Mouse (Mus musculus) spleen, postnatal 36 days (tissue): ENCODE data around the gene Kif9.

Experiments
- DNase-seq, 2 experiments: peaks; one replicate each; pipeline ENCODE4 v3.0.0; 2022; ENCODE audit warnings: low spot score in 2 of 2, mixed read lengths in 1 of 2

The Kif9 gene

DNA sequence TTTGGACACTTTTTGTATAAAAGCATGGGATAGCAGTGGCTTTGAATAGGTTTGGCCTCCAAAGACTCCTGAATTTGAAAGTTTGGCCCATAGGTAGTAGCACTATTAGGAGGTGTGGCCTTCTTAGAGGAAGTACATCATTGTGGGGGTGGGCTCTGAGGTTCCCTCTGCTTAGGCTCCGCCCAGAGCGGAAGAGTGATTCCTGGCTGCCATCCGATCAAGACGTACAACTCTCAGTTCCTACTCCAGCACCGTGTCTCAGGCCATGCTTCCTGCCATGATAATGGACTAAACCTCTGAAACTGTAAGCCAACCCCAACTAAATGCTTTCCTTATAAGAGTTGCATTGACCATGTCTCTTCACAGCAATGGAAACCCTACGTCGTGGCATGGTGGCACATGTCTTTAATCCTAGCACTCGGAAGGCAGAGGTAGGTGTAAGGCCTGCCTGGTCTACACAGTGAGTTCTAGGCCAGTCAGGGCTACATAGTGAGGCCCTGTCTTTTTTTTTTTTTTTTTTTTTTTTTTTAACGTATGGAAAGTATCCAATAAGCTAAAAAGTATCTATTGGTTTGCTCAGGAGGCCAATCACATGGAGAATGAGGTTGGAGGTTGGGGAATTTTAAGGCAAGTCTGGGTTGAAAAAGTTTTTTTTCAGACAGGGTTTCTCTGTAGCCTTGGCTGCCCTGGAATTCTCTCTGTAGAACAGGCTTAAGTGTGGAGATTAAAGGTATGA, 52.4 kb downstream of the Kif9 start:
- peak in 1 of 2 experiments; percentile 11 for DNase-seq

DNA sequence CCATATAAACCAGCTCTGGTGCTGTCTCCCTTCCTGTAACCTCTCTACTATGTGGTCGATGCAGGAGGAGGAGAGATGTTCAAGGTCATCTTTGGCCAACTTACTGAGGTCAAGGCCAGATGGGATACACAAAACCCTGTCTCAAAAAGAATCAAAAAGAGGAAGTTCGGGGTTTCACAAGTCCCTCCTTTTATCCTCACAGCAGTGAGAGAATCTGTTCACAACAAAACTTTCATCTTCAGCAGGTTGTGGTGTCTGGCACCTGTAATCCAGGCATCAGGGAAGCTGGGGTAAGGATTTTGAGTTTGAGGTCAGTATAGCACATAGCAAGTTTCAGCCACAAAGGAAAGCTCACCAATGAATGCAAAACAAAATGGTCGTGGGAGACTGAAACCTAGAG, 53.9 kb downstream of the Kif9 start:
- DNase-seq = peak; percentile 28 to 45

- no peak for DNase-seq
Observed at GRCm38 (mm10) chr9:110531151-110531791, 54.5 kb downstream of the Kif9 start.

GRCm38 (mm10) chr9:110531914-110532489, 55.2 kb downstream of the Kif9 start:
- peak; percentile 98 for DNase-seq

DNA sequence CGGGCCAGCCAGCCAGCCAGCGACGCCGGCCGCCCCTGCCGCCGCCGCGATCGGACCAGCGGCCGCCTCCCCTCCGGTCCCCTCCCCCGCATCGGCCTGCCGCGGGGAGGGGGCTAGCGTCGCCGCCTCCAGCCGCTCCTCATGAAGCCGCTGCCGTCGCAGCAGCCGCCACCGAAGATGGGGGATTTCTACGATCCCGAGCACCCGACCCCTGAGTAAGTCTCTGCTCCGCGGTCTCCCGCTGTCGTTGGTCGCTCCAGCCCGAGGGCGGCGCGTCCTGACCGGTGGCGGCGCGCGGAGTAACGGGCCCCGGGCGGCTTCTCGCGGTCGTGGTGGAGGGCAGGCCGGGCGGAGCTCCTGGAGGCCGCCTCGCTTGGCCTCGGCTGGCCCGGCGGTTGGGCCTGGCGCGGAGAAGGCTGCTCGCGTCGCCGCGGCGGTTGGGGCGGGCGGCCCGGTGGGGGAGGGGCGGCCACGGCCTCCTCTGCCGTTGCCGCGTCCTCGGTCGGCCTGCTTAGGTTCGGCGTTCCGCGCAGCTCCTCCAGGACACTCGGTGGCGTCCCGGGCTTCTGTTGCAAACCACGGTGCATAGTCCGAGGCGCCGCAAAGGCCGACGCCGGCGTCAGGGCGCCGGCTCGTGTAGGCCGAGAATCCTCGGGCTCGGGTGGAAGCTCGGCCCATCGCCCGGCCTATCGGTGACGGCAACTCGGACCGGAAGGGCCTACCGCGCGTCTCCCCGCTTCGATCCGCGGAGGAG, 56.0 kb downstream of the Kif9 start, which contains the start of gene Setd2:
TSS of gene Setd2 (plus strand) at position 60 of the 754 bp plus-strand sequence.
- DNase-seq = peak; percentile 59 to 61

DNA sequence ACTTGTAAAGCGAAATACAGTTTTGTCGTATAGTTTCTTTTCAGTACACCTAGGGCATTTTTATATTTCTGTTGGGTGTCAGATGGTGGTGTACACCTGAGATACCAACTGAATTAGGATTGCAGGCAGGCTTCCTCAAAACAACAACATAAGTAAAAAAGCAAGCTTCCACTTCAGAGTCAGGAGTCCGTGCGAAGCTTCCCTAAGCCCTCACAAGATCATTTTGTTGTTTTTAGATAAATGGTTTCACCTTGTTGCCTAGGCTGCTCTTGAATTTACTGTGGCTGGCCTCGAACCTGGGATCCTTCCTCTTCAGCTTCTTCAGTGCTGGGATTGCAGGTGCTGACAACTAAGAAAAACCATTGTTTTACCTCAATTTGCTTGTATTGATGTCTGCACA, 56.9 kb downstream of the Kif9 start:
- DNase-seq = no peak

DNA sequence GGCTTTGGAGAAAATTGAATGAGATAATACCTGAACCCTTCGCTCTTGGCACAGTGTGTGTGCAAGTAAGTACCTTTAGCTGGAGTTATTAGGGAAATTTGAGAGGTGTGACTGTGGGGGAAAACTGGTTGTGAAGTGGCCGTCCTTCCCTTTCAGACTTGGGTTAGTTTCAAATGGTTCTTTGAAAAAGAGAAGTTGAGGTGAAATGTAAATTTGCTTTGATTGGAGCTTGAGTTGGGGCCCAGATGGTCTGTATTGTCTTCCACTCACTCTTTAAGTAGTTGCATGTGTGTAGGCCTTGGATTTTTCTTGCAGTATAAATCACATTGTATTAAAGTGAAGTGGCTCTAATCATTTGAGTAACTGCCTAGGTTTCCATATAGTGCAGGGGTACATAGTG, 58.4 kb downstream of the Kif9 start:
- peak; percentile 38 to 52 for DNase-seq

DNA sequence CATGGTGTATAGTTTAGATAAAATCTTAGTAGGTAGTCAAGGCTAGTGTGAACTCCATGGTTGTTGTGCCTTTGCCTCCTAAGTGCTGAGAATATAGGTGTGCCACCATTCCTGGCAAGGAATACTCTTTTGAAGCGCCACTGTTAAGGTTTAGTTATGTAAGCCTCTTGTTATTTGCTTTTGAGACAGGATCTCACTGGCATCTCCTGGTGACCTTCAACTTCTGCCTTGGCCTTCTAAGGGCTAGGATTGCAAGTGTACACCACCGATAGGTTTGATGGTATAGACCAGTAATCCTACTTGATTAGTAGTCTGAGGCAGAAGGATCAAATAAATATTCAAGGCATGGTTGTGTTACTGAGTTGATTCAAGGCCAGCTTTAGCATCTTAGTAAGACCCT, 59.9 kb downstream of the Kif9 start:
- DNase-seq = no peak

- no peak for DNase-seq
Observed at GRCm38 (mm10) chr9:110538511-110538910, 61.8 kb downstream of the Kif9 start.

DNA sequence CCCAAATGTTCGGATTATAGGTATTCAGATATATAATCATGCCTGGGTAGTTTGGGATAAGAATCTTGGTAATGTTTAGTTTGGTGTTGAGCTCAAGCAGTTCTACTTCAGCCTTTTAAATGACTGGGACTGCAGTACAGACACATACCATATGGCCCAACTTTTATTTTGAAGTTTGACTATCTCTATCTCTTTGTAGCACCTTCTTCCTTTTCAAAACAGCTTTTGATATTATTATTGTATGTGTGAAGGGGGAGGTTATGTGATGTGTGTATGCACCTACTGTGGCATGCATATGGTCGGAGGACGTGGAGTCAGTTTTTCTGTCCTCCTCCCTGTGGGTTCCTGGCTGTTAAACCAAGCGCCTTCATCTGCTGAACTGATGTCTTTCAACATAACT, 65.2 kb downstream of the Kif9 start:
- DNase-seq = no peak

DNA sequence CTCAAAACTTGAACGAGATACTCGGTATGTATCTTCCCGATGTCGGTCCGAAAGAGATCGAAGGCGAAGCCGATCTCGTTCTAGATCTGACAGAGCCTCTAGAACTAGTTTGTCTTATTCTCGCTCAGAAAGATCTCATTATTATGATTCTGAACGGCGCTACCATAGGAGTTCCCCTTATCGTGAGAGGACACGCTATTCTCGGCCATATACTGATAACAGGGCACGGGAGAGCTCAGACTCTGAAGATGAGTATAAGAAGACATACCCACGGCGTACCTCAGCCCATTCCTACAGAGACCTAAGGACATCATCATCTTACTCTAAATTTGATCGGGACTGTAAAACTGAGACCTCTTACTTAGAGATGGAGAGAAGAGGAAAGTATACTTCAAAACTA, 71.5 kb downstream of the Kif9 start:
- DNase-seq = no peak

GRCm38 (mm10) chr9:110568309-110568708, 91.6 kb downstream of the Kif9 start:
- DNase-seq = no peak
